ENCODE assay signal across 13 mouse cellular contexts in genomic region chr12:56458665-56459507, GRCm38 (mm10).
A peak's percentile ranks its signal among the peaks of the same experiment; 100 is the strongest.
DNase-seq lines count a peak whose midpoint lies in the region; ATAC-seq and TF ChIP-seq lines count a peak whose summit lies in the region.
"Had no signal": no experiment of that assay in that cellular context is flagged by ENCODE, and none has a peak within 500 bp of the region (broad histone marks: within the 10 kb centered on the region; RNA-seq: fewer than 3 reads in every experiment).

No protein-coding gene starts in this region.

- no peaks in the 10 kb centered on the region for H3K36me3 ChIP-seq in intestine, embryonic 15.5 days
- no peaks in the 10 kb centered on the region for H3K36me3 ChIP-seq in intestine, embryonic 16.5 days (ENCODE audit: control insufficient read depth, insufficient read depth, low read length)
- no peaks in the 10 kb centered on the region for H3K36me3 ChIP-seq in embryonic facial prominence, embryonic 14.5 days (ENCODE audit: control insufficient read depth, insufficient read depth, low read length)
- H3K36me3 ChIP-seq in hindbrain, postnatal 0 days (ENCODE audit: insufficient read depth, low read length) = no peaks in the 10 kb centered on the region
- H3K36me3 ChIP-seq in neural tube, embryonic 13.5 days = no peaks in the 10 kb centered on the region

- H3K9me3 ChIP-seq in intestine, embryonic 15.5 days = no peaks in the 10 kb centered on the region
- no peaks in the 10 kb centered on the region for H3K9me3 ChIP-seq in intestine, embryonic 16.5 days (ENCODE audit: control insufficient read depth, low read length)
- no peaks in the 10 kb centered on the region for H3K9me3 ChIP-seq in embryonic facial prominence, embryonic 14.5 days (ENCODE audit: control insufficient read depth, low read length)
- H3K9me3 ChIP-seq in hindbrain, postnatal 0 days (ENCODE audit: low read length) = no peaks in the 10 kb centered on the region
- H3K9me3 ChIP-seq in neural tube, embryonic 13.5 days = no peaks in the 10 kb centered on the region

- H3K4me3 ChIP-seq in intestine, embryonic 15.5 days (replicated peaks) = no peak overlapping the region
- no peak overlapping the region for H3K4me3 ChIP-seq in intestine, embryonic 16.5 days (ENCODE audit: low read length)
- no peak overlapping the region for H3K4me3 ChIP-seq in embryonic facial prominence, embryonic 14.5 days (ENCODE audit: low read depth, low read length)
- H3K4me3 ChIP-seq in hindbrain, postnatal 0 days (ENCODE audit: low read length) = no peak overlapping the region
- H3K4me3 ChIP-seq in neural tube, embryonic 13.5 days = peak overlapping the region; percentile 11; the same call in 1 of the 2 replicates

- 12% methylated on average over 16 of the region's 16 CpGs for WGBS in intestine, embryonic 15.5 days
- WGBS in intestine, embryonic 16.5 days = 13% methylated on average over 16 of the region's 16 CpGs
- 10% methylated on average over 16 of the region's 16 CpGs for WGBS in embryonic facial prominence, embryonic 14.5 days
- 4% methylated on average over 16 of the region's 16 CpGs for WGBS in hindbrain, postnatal 0 days
- 5% methylated on average over 16 of the region's 16 CpGs for WGBS in neural tube, embryonic 13.5 days

- peaks cover 4% of the 10 kb centered on the region; the same call in 1 of the 2 replicates for H3K27me3 ChIP-seq in intestine, embryonic 15.5 days (replicated peaks)
- no peaks in the 10 kb centered on the region for H3K27me3 ChIP-seq in intestine, embryonic 16.5 days (replicated peaks; ENCODE audit: control insufficient read depth, insufficient read depth, low read length)
- peaks cover 20% of the 10 kb centered on the region for H3K27me3 ChIP-seq in embryonic facial prominence, embryonic 14.5 days (replicated peaks; ENCODE audit: control insufficient read depth, insufficient read depth, low read length)
- H3K27me3 ChIP-seq in hindbrain, postnatal 0 days (ENCODE audit: insufficient read depth, low read length) = peaks cover 76% of the 10 kb centered on the region
- H3K27me3 ChIP-seq in neural tube, embryonic 13.5 days = peaks cover 96% of the 10 kb centered on the region
- H3K27me3 ChIP-seq: CH12.LX had no signal

- peak; percentile 51 for DNase-seq in embryonic facial prominence, embryonic 14.5 days (ENCODE audit: low spot score)
- DNase-seq in hindbrain, postnatal 0 days (ENCODE audit: low spot score) = peak; percentile 34
- no peak for DNase-seq in left cerebral cortex, adult 8-10 months (ENCODE audit: low spot score in 2 of 2)
- no peak for DNase-seq in gastrocnemius, postnatal 36 days
- DNase-seq: adrenal gland, adult 8-10 months; lung, postnatal 4 days; right cerebral cortex, adult 18-20 months; thymus, postnatal 36 days had no signal

- no peaks in the 10 kb centered on the region for H3K4me1 ChIP-seq in intestine, embryonic 15.5 days (replicated peaks)
- no peaks in the 10 kb centered on the region for H3K4me1 ChIP-seq in intestine, embryonic 16.5 days (ENCODE audit: control insufficient read depth, insufficient read depth, low read length)
- H3K4me1 ChIP-seq in embryonic facial prominence, embryonic 14.5 days (ENCODE audit: control insufficient read depth, insufficient read depth, low read length) = peaks cover 4% of the 10 kb centered on the region; the same call in 1 of the 2 replicates
- no peaks in the 10 kb centered on the region for H3K4me1 ChIP-seq in hindbrain, postnatal 0 days (ENCODE audit: insufficient read depth, low read length)
- H3K4me1 ChIP-seq in neural tube, embryonic 13.5 days (replicated peaks) = peaks cover 9% of the 10 kb centered on the region

- no peak for TF ChIP-seq CTCF in hindbrain, postnatal 0 days (IDR thresholded peaks at IDR 0.05; ENCODE audit: low read depth)

- H3K4me2 ChIP-seq in intestine, embryonic 15.5 days (replicated peaks) = 0 out of 2 replicates have a peak overlapping the region, but pooled peaks have one; percentile 9
- no peak overlapping the region for H3K4me2 ChIP-seq in intestine, embryonic 16.5 days (ENCODE audit: low read depth, low read length)
- H3K4me2 ChIP-seq in embryonic facial prominence, embryonic 14.5 days (ENCODE audit: low read depth, low read length) = peak overlapping the region; percentile 28
- peak overlapping the region; percentile 13; the same call in 1 of the 2 replicates for H3K4me2 ChIP-seq in hindbrain, postnatal 0 days (ENCODE audit: low read depth, low read length)
- peak overlapping the region; percentile 30 for H3K4me2 ChIP-seq in neural tube, embryonic 13.5 days

- no peak for ATAC-seq in intestine, embryonic 15.5 days
- no peak for ATAC-seq in intestine, embryonic 16.5 days
- ATAC-seq in embryonic facial prominence, embryonic 14.5 days (ENCODE audit: low read depth) = peak; percentile 26; the same call in 1 of the 2 replicates
- ATAC-seq in hindbrain, postnatal 0 days = peak; percentile 47; the same call in 1 of the 2 replicates
- ATAC-seq in neural tube, embryonic 13.5 days (ENCODE audit: low read depth) = peak; percentile 83
- ATAC-seq in CD4-positive, CD25-positive, alpha-beta regulatory T cell, adult 4 months = no peak

- intact Hi-C loops in gastrocnemius, postnatal 36 days (cut with DNase I) = no loop called here

- no peak overlapping the region for H3K9ac ChIP-seq in intestine, embryonic 15.5 days
- H3K9ac ChIP-seq in intestine, embryonic 16.5 days (ENCODE audit: low read depth, low read length) = no peak overlapping the region
- H3K9ac ChIP-seq in embryonic facial prominence, embryonic 14.5 days (ENCODE audit: low read depth, low read length) = no peak overlapping the region
- no peak overlapping the region for H3K9ac ChIP-seq in hindbrain, postnatal 0 days (replicated peaks; ENCODE audit: low read length)
- H3K9ac ChIP-seq in neural tube, embryonic 13.5 days = no peak overlapping the region

- H3K27ac ChIP-seq in intestine, embryonic 15.5 days = no peak overlapping the region
- no peak overlapping the region for H3K27ac ChIP-seq in intestine, embryonic 16.5 days (ENCODE audit: low read length)
- no peak overlapping the region for H3K27ac ChIP-seq in embryonic facial prominence, embryonic 14.5 days (replicated peaks; ENCODE audit: low read depth, low read length)
- H3K27ac ChIP-seq in hindbrain, postnatal 0 days = no peak overlapping the region
- H3K27ac ChIP-seq in neural tube, embryonic 13.5 days (replicated peaks) = no peak overlapping the region

Comparison
In these comparisons a context has a peak if more than half of its experiments do, and no peak if none do; other contexts are left out.
1. ATAC-seq: peak in embryonic facial prominence, embryonic 14.5 days (single experiment), hindbrain, postnatal 0 days (single experiment) and neural tube, embryonic 13.5 days (single experiment); none in intestine, embryonic 15.5 days (single experiment), intestine, embryonic 16.5 days (single experiment) and CD4-positive, CD25-positive, alpha-beta regulatory T cell, adult 4 months (single experiment).
2. DNase-seq: peak in embryonic facial prominence, embryonic 14.5 days (single experiment) and hindbrain, postnatal 0 days (single experiment); none in left cerebral cortex, adult 8-10 months (0 of 2) and gastrocnemius, postnatal 36 days (0 of 2).